Mouse (Mus musculus) hindbrain, embryonic 14.5 days (tissue): Measurements from ENCODE around the gene Otop3. TPM values are rescaled to one million over a fixed set of nuclear protein-coding genes. Genes with fewer than 3 reads are reported as not detected.
A peak's percentile ranks its signal among the peaks of the same experiment; 100 is the strongest.
"Not testable (repeated sequence)": the region's sequence is repeated elsewhere in the genome, so short reads cannot be mapped to it uniquely, and the experiment has no call there.

ENCODE experiments used
- ATAC-seq: fragments of 200-750 bp; cut with Nextera tagmentation; 2 replicates; pipeline ENCODE4 v1.8.0; 2017; ENCODE audit warnings: moderate number of reproducible peaks, mild to moderate bottlenecking, moderate TSS enrichment, moderate library complexity; ENCODE audit not compliant: low FRiP score
- DNase-seq: peaks from one replicate; pipeline ENCODE4 v3.0.0-alpha.2; 2015; ENCODE audit warnings: low spot score
- H3K27ac ChIP-seq: fragments of 300-500 bp; sonication (generic); 2 replicates; pipeline ENCODE4 v1.5.1; 2014; ENCODE audit warnings: mild to moderate bottlenecking, moderate library complexity
- H3K27me3 ChIP-seq: fragments of 300-500 bp; sonication (generic); 2 replicates; pipeline ENCODE4 v1.6.1; 2014; ENCODE audit warnings: mild to moderate bottlenecking, low read length, mixed read lengths; ENCODE audit not compliant: control insufficient read depth, insufficient read depth
- H3K36me3 ChIP-seq: fragments of 300-500 bp; sonication (generic); replicated peaks from 2 replicates; pipeline ENCODE4 v1.6.1; 2014; ENCODE audit not compliant: control insufficient read depth, insufficient read depth
- H3K4me1 ChIP-seq: fragments of 300-500 bp; sonication (generic); replicated peaks from 2 replicates; pipeline ENCODE4 v1.6.1; 2014; ENCODE audit warnings: antibody characterized with exemption, low read length, mixed read lengths; ENCODE audit not compliant: control insufficient read depth, insufficient read depth
- H3K4me2 ChIP-seq: fragments of 300-500 bp; sonication (generic); replicated peaks from 2 replicates; pipeline ENCODE4 v1.6.1; 2014; ENCODE audit warnings: mild to moderate bottlenecking, moderate library complexity
- H3K4me3 ChIP-seq: fragments of 300-500 bp; sonication (generic); replicated peaks from 2 replicates; pipeline ENCODE4 v1.5.1; 2014; ENCODE audit warnings: mild to moderate bottlenecking, low read length
- H3K9ac ChIP-seq: fragments of 300-500 bp; sonication (generic); 2 replicates; pipeline ENCODE4 v1.6.1; 2014
- H3K9me3 ChIP-seq: fragments of 300-500 bp; sonication (generic); 2 replicates; pipeline ENCODE4 v1.6.1; 2016; ENCODE audit warnings: low read length; ENCODE audit not compliant: control insufficient read depth
- WGBS: fragments of 180-500 bp; shearing (Covaris S2); extraction: QIAGEN DNeasy Blood & Tissue Kit; methylation state at CpG from one replicate; pipeline ENCODE4 v1.1.7; 2014; 5-methylcytosine and 5-hydroxymethylcytosine counted together
- polyA plus RNA-seq: library from polyadenylated mRNA; unstranded; fragments of >200 nt; fragmentation: Nextera tagmentation; extraction: Ambion mirVana; gene quantifications from 2 replicates; pipeline ENCODE4 v1.2.1, GENCODE M21; 2014

Gene Otop3
- polyA plus RNA-seq, 1 experiment from 2014 or later: 1.9 TPM

- no peak overlapping the region for H3K9ac ChIP-seq
- no peak overlapping the region for H3K27ac ChIP-seq
- H3K4me1 ChIP-seq: peaks cover 5% of the 10 kb centered on the region
- WGBS: 75% methylated on average over 7 of the region's 7 CpGs
- ATAC-seq (no peak), DNase-seq (no peak)
- no peaks in the 10 kb centered on the region for H3K9me3 ChIP-seq
- H3K4me2 ChIP-seq: no peak overlapping the region
- H3K36me3 ChIP-seq: no peaks in the 10 kb centered on the region
- peaks cover 5% of the 10 kb centered on the region; the same call in 1 of the 2 replicates for H3K27me3 ChIP-seq
- no peak overlapping the region for H3K4me3 ChIP-seq
These were observed 42.2 kb downstream of the Otop3 start for GRCm38 (mm10) chr11:115376722-115377121.

- Histone ChIP-seq H3K36me3 (no peaks in the 10 kb centered on the region), H3K27me3 (peaks cover 5% of the 10 kb centered on the region; the same call in 1 of the 2 replicates), H3K9ac (no peak overlapping the region), H3K9me3 (no peaks in the 10 kb centered on the region), H3K4me1 (peaks cover 5% of the 10 kb centered on the region), H3K4me3 (no peak overlapping the region), H3K4me2 (no peak overlapping the region), H3K27ac (no peak overlapping the region)
- no peak for DNase-seq
- ATAC-seq: no peak
- 85% methylated on average over 4 of the region's 4 CpGs for WGBS
These were observed 42.7 kb downstream of the Otop3 start for GRCm38 (mm10) chr11:115377254-115377653.

GRCm38 (mm10) chr11:115377854-115378253, 43.3 kb downstream of the Otop3 start:
- no peak overlapping the region for H3K27ac ChIP-seq
- DNase-seq (no peak), ATAC-seq (no peak)
- no peak overlapping the region for H3K4me2 ChIP-seq
- H3K9ac ChIP-seq: no peak overlapping the region
- WGBS: 84% methylated on average over 7 of the region's 7 CpGs
- peaks cover 5% of the 10 kb centered on the region; the same call in 1 of the 2 replicates for H3K27me3 ChIP-seq
- H3K4me3 ChIP-seq: no peak overlapping the region
- peaks cover 11% of the 10 kb centered on the region for H3K4me1 ChIP-seq
- no peaks in the 10 kb centered on the region for H3K9me3 ChIP-seq
- no peaks in the 10 kb centered on the region for H3K36me3 ChIP-seq

- H3K27ac ChIP-seq: no peak overlapping the region
- WGBS: 12% methylated on average over 9 of the region's 9 CpGs
- no peaks in the 10 kb centered on the region for H3K36me3 ChIP-seq
- H3K9ac ChIP-seq: no peak overlapping the region; the same call in 1 of the 2 replicates
- no peaks in the 10 kb centered on the region for H3K27me3 ChIP-seq
- H3K4me2 ChIP-seq: peak overlapping the region; percentile 93
- H3K4me1 ChIP-seq: peaks cover 33% of the 10 kb centered on the region
- no peak for DNase-seq
- H3K9me3 ChIP-seq: no peaks in the 10 kb centered on the region
- no peak for ATAC-seq
- H3K4me3 ChIP-seq: peak overlapping the region; percentile 83
These were observed 46.7 kb downstream of the Otop3 start for GRCm38 (mm10) chr11:115381276-115381675.

GRCm38 (mm10) chr11:115381743-115382539, 47.4 kb downstream of the Otop3 start, which contains the start of gene Cdr2l:
TSS of gene Cdr2l (plus strand) at chr11:115381916.
- H3K4me1 ChIP-seq: peaks cover 33% of the 10 kb centered on the region
- no peaks in the 10 kb centered on the region for H3K27me3 ChIP-seq
- peak within 1 kb of the TSS; percentile 93 for H3K27ac ChIP-seq
- peak; percentile 82 for ATAC-seq
- no peaks in the 10 kb centered on the region for H3K9me3 ChIP-seq
- peak; percentile 89 for DNase-seq
- H3K36me3 ChIP-seq: no peaks in the 10 kb centered on the region
- under 1% methylated on average over 54 of the region's 76 CpGs for WGBS
- H3K9ac ChIP-seq: peak within 1 kb of the TSS; percentile 91
- H3K4me3 ChIP-seq: peak within 1 kb of the TSS; percentile 83
- peak within 1 kb of the TSS; percentile 93 for H3K4me2 ChIP-seq

- Histone ChIP-seq H3K27ac (peak overlapping the region; percentile 93), H3K4me1 (peaks cover 33% of the 10 kb centered on the region), H3K36me3 (no peaks in the 10 kb centered on the region), H3K4me2 (peak overlapping the region; percentile 93), H3K9ac (peak overlapping the region; percentile 91), H3K27me3 (no peaks in the 10 kb centered on the region), H3K9me3 (no peaks in the 10 kb centered on the region), H3K4me3 (peak overlapping the region; percentile 83)
- 11% methylated on average over 5 of the region's 5 CpGs for WGBS
- ATAC-seq (no peak), DNase-seq (no peak)
These were observed 48.4 kb downstream of the Otop3 start for GRCm38 (mm10) chr11:115382891-115383290.

- DNase-seq: peak; percentile 73
- WGBS: 35% methylated on average over 16 of the region's 16 CpGs
- Histone ChIP-seq H3K4me3 (peak overlapping the region; percentile 83), H3K27ac (peak overlapping the region; percentile 93), H3K4me1 (peaks cover 33% of the 10 kb centered on the region), H3K9ac (peak overlapping the region; percentile 91), H3K9me3 (no peaks in the 10 kb centered on the region), H3K36me3 (no peaks in the 10 kb centered on the region), H3K27me3 (no peaks in the 10 kb centered on the region), H3K4me2 (peak overlapping the region; percentile 93)
- ATAC-seq: peak; percentile 9; the same call in 1 of the 2 replicates
These were observed 49.4 kb downstream of the Otop3 start for GRCm38 (mm10) chr11:115383701-115384474.

GRCm38 (mm10) chr11:115384587-115384986, 50.1 kb downstream of the Otop3 start:
- WGBS: 81% methylated on average over 5 of the region's 5 CpGs
- Histone ChIP-seq H3K27ac (no peak overlapping the region), H3K4me1 (peaks cover 33% of the 10 kb centered on the region), H3K27me3 (no peaks in the 10 kb centered on the region), H3K4me3 (peak overlapping the region; percentile 83; the same call in 1 of the 2 replicates), H3K9me3 (no peaks in the 10 kb centered on the region), H3K4me2 (peak overlapping the region; percentile 93), H3K36me3 (peaks cover 5% of the 10 kb centered on the region; the same call in 1 of the 2 replicates), H3K9ac (peak overlapping the region; percentile 91)
- ATAC-seq (no peak), DNase-seq (no peak)

- WGBS: 86% methylated on average over 3 of the region's 3 CpGs
- H3K9ac ChIP-seq, H3K4me3 ChIP-seq, H3K27me3 ChIP-seq, ATAC-seq, H3K27ac ChIP-seq, H3K9me3 ChIP-seq, DNase-seq, H3K4me2 ChIP-seq: not testable (repeated sequence)
- H3K36me3 ChIP-seq: peaks cover 25% of the 10 kb centered on the region
- peaks cover 33% of the 10 kb centered on the region for H3K4me1 ChIP-seq
These were observed 52.3 kb downstream of the Otop3 start for GRCm38 (mm10) chr11:115386859-115387258.
